Mouse (Mus musculus) E14TG2a.4 (cell line): Measurements from ENCODE around the gene Fli1.

ENCODE experiments used
- CTCF ChIP-seq: conservative IDR thresholded peaks from 2 replicates; pipeline ENCODE4 v1.5.1; 2014; ENCODE audit warnings: low read length
- NANOG ChIP-seq: IDR thresholded peaks from 2 replicates; pipeline ENCODE4 v1.6.1; 2014; ENCODE audit warnings: borderline replicate concordance, low read length, mixed read lengths

DNA sequence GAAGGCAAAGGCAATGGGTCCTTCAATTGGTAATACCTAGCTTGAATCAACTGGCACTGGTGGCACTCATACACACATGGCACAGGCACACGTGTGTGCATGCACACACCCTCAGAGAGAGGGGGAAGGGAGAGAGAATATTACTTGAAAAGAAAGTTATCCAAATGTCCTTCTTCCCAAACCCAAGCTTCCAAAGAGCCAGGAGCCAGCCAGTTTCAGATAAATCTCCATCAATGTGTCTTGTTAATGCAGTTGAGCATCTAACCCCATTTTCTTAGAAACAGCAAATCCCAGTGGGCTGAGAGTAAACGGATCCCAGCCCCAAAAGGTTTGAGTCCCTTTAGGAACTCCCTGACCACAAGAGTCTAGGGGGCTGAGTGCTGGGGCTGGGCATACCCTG lies 29.2 kb downstream of the Fli1 start:
- TF ChIP-seq CTCF (no peak), NANOG (no peak)
